Mouse (Mus musculus): ENCODE data around the gene Ablim1.

DNA sequence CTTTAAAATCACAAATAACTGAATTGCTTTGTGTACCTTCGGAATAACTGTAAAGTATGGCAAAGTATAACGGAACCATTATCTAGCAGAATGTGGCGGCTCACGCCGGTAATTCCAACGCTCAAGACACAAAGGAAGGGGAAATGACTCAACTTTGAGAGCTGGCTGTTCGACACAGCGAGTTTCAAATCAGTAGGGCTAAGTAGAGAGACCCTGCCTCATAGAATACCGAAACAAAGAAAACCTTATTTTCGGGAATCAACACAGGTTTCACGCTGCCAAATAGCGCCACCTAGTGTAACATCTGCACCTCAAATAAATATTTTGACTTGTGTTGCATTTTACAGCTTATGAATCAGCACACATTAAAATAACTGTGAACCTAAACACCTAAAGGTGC is 14.1 kb upstream of the Ablim1 start:
- TF ChIP-seq GATA1 (IDR thresholded peaks at IDR 0.05; ENCODE audit: low read length) = no peak
- no peak for TF ChIP-seq TAL1 (IDR thresholded peaks at IDR 0.05; ENCODE audit: low read length)
